Mouse (Mus musculus) limb, embryonic 13.5 days (tissue): ENCODE data around the gene 1700013H16Rik. TPM values are rescaled to one million over a fixed set of nuclear protein-coding genes. Genes with fewer than 3 reads are reported as not detected.

Experiments used
- ATAC-seq: fragments of 200-750 bp; cut with Nextera tagmentation; 2 replicates; pipeline ENCODE4 v1.8.0; 2017; ENCODE audit warnings: low read depth, moderate number of reproducible peaks, moderate TSS enrichment; ENCODE audit not compliant: low FRiP score
- H3K27ac ChIP-seq: fragments of 300-500 bp; sonication (generic); 2 replicates; pipeline ENCODE4 v1.5.1; 2015; ENCODE audit warnings: inconsistent platforms, mild to moderate bottlenecking, moderate library complexity
- H3K27me3 ChIP-seq: fragments of 300-500 bp; sonication (generic); 2 replicates; pipeline ENCODE4 v1.6.1; 2015; ENCODE audit warnings: mild to moderate bottlenecking, inconsistent platforms
- H3K36me3 ChIP-seq: fragments of 300-500 bp; sonication (generic); 2 replicates; pipeline ENCODE4 v1.6.1; 2015; ENCODE audit warnings: inconsistent platforms, mild to moderate bottlenecking, moderate library complexity
- H3K4me1 ChIP-seq: fragments of 300-500 bp; sonication (generic); 2 replicates; pipeline ENCODE4 v1.6.1; 2015; ENCODE audit warnings: inconsistent platforms
- H3K4me2 ChIP-seq: fragments of 300-500 bp; sonication (generic); replicated peaks from 2 replicates; pipeline ENCODE4 v1.6.1; 2015; ENCODE audit warnings: inconsistent platforms, mild to moderate bottlenecking, moderate library complexity
- H3K4me3 ChIP-seq: fragments of 300-500 bp; sonication (generic); 2 replicates; pipeline ENCODE4 v1.5.1; 2015; ENCODE audit warnings: moderate library complexity, mild to moderate bottlenecking, inconsistent platforms
- H3K9ac ChIP-seq: fragments of 300-500 bp; sonication (generic); 2 replicates; pipeline ENCODE4 v1.6.1; 2015; ENCODE audit warnings: mild to moderate bottlenecking, inconsistent platforms
- H3K9me3 ChIP-seq: fragments of 300-500 bp; sonication (generic); 2 replicates; pipeline ENCODE4 v1.6.1; 2016; ENCODE audit warnings: inconsistent platforms
- WGBS: fragments of 180-500 bp; shearing (Covaris S2); methylation state at CpG from one replicate; pipeline ENCODE4 v1.1.7; 2015; 5-methylcytosine and 5-hydroxymethylcytosine counted together
- polyA plus RNA-seq: library from polyadenylated mRNA; unstranded; fragments of >200 nt; fragmentation: Nextera tagmentation; extraction: Ambion mirVana; gene quantifications from 2 replicates; pipeline ENCODE4 v1.2.1, GENCODE M21; 2015

Gene 1700013H16Rik
- polyA plus RNA-seq, 1 experiment from 2014 or later = not detected

GRCm38 (mm10) chrX:53693141-53693540, 64.5 kb downstream of the 1700013H16Rik start:
- Histone ChIP-seq H3K36me3 (no peaks in the 10 kb centered on the region), H3K4me2 (no peak overlapping the region), H3K27me3 (no peaks in the 10 kb centered on the region), H3K4me3 (no peak overlapping the region), H3K27ac (no peak overlapping the region), H3K4me1 (no peaks in the 10 kb centered on the region), H3K9ac (no peak overlapping the region), H3K9me3 (no peaks in the 10 kb centered on the region)
- 73% methylated on average over 2 of the region's 2 CpGs for WGBS
- no peak for ATAC-seq

Other genes starting within 250 kb of the 1700013H16Rik start
- gene Rtl8c, start 149.8 kb downstream of the 1700013H16Rik start, polyA plus RNA-seq = 52.9 and 56.7 TPM in 2 replicates
- not detected in 2 replicates for gene Gm14597, start 148.9 kb downstream of the 1700013H16Rik start, polyA plus RNA-seq
- gene Rtl8a, start 114.1 kb downstream of the 1700013H16Rik start, polyA plus RNA-seq = 63.1 and 68.3 TPM in 2 replicates
- gene Rtl8b, start 87.4 kb downstream of the 1700013H16Rik start, polyA plus RNA-seq = 59.8 and 62.5 TPM in 2 replicates
- gene 4930502E18Rik, start 33.0 kb downstream of the 1700013H16Rik start, polyA plus RNA-seq = 0.52 and 0.62 TPM in 2 replicates
- gene Zfp36l3, start 18.6 kb upstream of the 1700013H16Rik start, polyA plus RNA-seq = not detected in 2 replicates
- 0.74 and 1.1 TPM in 2 replicates for gene Xlr, start 39.9 kb upstream of the 1700013H16Rik start, polyA plus RNA-seq